Mouse (Mus musculus) liver, embryonic 14.5 days (tissue): ENCODE data around the gene 4921524J17Rik.

Experiments used
- CTCF ChIP-seq: IDR thresholded peaks from 2 replicates; pipeline ENCODE4 v1.5.1; 2016; ENCODE audit warnings: antibody characterized with exemption, low read depth, control low read depth
- EP300 ChIP-seq: IDR thresholded peaks from 2 replicates; pipeline ENCODE4 v1.6.1; 2016; ENCODE audit warnings: antibody characterized with exemption, low read depth

- TF ChIP-seq CTCF (no peak), EP300 (no peak)
These were observed 42.3 kb upstream of the 4921524J17Rik start for GRCm38 (mm10) chr8:85474924-85475323.
